Mouse (Mus musculus) cerebellum, adult 2 months (tissue): Measurements from ENCODE around the gene Zfp944.

Experiments
- CTCF ChIP-seq: fragments of 200-500 bp; IDR thresholded peaks from 2 replicates; pipeline ENCODE4 v1.5.1; 2011; ENCODE audit warnings: low read depth, mild to moderate bottlenecking, control low read depth, low read length, moderate library complexity, borderline replicate concordance; ENCODE audit not compliant: insufficient read depth
- POLR2A ChIP-seq: fragments of 200-500 bp; IDR thresholded peaks from 2 replicates; pipeline ENCODE4 v1.6.1; 2011; ENCODE audit warnings: low read length, control low read depth, borderline replicate concordance; ENCODE audit not compliant: insufficient read depth

- no peak for TF ChIP-seq POLR2A
- no peak for TF ChIP-seq CTCF
Measured at GRCm38 (mm10) chr17:22352794-22353193, 8.4 kb downstream of the Zfp944 start.
